Mouse (Mus musculus): ENCODE results near the gene Csmd2.
"Not testable (repeated sequence)": the region's sequence is repeated elsewhere in the genome, so short reads cannot be mapped to it uniquely, and the experiment has no call there.

The Csmd2 gene

GRCm38 (mm10) chr4:128492055-128492454 is 504.4 kb downstream of the Csmd2 start:
- DNase-seq (ENCODE audit: low spot score), result no peak

- no peak for DNase-seq (ENCODE audit: low spot score)
Observed at GRCm38 (mm10) chr4:128499980-128500379, 512.3 kb downstream of the Csmd2 start.

- DNase-seq (ENCODE audit: low spot score), result peak; percentile 28
Observed at GRCm38 (mm10) chr4:128506878-128507277, 519.2 kb downstream of the Csmd2 start.

GRCm38 (mm10) chr4:128509885-128510284 is 522.2 kb downstream of the Csmd2 start:
- no peak for DNase-seq (ENCODE audit: low spot score)

GRCm38 (mm10) chr4:128514496-128514895 is 526.8 kb downstream of the Csmd2 start:
- DNase-seq (ENCODE audit: low spot score), result no peak

- no peak for DNase-seq (ENCODE audit: low spot score)
Observed at GRCm38 (mm10) chr4:128521276-128521675, 533.6 kb downstream of the Csmd2 start.

GRCm38 (mm10) chr4:128543378-128543777 is 555.7 kb downstream of the Csmd2 start:
- DNase-seq (ENCODE audit: low spot score), result peak; percentile 33

- DNase-seq (ENCODE audit: low spot score), result not testable (repeated sequence)
Observed at GRCm38 (mm10) chr4:128543956-128544486, 556.4 kb downstream of the Csmd2 start.

- no peak for DNase-seq (ENCODE audit: low spot score)
Observed at GRCm38 (mm10) chr4:128550756-128551155, 563.1 kb downstream of the Csmd2 start.

GRCm38 (mm10) chr4:128554198-128554597 is 566.5 kb downstream of the Csmd2 start:
- no peak for DNase-seq (ENCODE audit: low spot score)

GRCm38 (mm10) chr4:128560327-128560726 is 572.7 kb downstream of the Csmd2 start:
- no peak for DNase-seq (ENCODE audit: low spot score)

GRCm38 (mm10) chr4:128575811-128576210 is 588.2 kb downstream of the Csmd2 start:
- DNase-seq (ENCODE audit: low spot score), result no peak

GRCm38 (mm10) chr4:128579182-128579581 is 591.5 kb downstream of the Csmd2 start:
- DNase-seq (ENCODE audit: low spot score), result no peak

GRCm38 (mm10) chr4:128593286-128593685 is 605.6 kb downstream of the Csmd2 start:
- DNase-seq (ENCODE audit: low spot score), result no peak

- no peak for DNase-seq (ENCODE audit: low spot score)
Observed at GRCm38 (mm10) chr4:128594062-128594461, 606.4 kb downstream of the Csmd2 start.

GRCm38 (mm10) chr4:128597801-128598560 is 610.3 kb downstream of the Csmd2 start:
- DNase-seq (ENCODE audit: low spot score), result no peak

- no peak for DNase-seq (ENCODE audit: low spot score)
Observed at GRCm38 (mm10) chr4:128606586-128606985, 618.9 kb downstream of the Csmd2 start.

- no peak for DNase-seq (ENCODE audit: low spot score)
Observed at GRCm38 (mm10) chr4:128607661-128608060, 620.0 kb downstream of the Csmd2 start.

GRCm38 (mm10) chr4:128609276-128609924 is 621.7 kb downstream of the Csmd2 start:
- DNase-seq (ENCODE audit: low spot score), result peak; percentile 54

- peak; percentile 100 for DNase-seq (ENCODE audit: low spot score)
Observed at GRCm38 (mm10) chr4:128609925-128610402, 622.3 kb downstream of the Csmd2 start, which contains the start of gene Zscan20. TSS of gene Zscan20 (minus strand) at chr4:128610098.

- DNase-seq (ENCODE audit: low spot score), result no peak
Observed at GRCm38 (mm10) chr4:128610706-128611105, 623.0 kb downstream of the Csmd2 start.

- DNase-seq (ENCODE audit: low spot score), result not testable (repeated sequence)
Observed at GRCm38 (mm10) chr4:128611726-128612125, 624.1 kb downstream of the Csmd2 start.

GRCm38 (mm10) chr4:128613326-128613725 is 625.7 kb downstream of the Csmd2 start:
- DNase-seq (ENCODE audit: low spot score), result peak; percentile 90
